Mouse (Mus musculus) kidney, adult 8-10 months (tissue): ENCODE results near the gene Islr2.

Experiments used
- DNase-seq, 2 experiments: peaks; one replicate each; pipeline ENCODE4 v3.0.0; 2022

Islr2 gene

GRCm38 (mm10) chr9:58196610-58197567 is 7.2 kb downstream of the Islr2 start:
- no peak for DNase-seq

DNA sequence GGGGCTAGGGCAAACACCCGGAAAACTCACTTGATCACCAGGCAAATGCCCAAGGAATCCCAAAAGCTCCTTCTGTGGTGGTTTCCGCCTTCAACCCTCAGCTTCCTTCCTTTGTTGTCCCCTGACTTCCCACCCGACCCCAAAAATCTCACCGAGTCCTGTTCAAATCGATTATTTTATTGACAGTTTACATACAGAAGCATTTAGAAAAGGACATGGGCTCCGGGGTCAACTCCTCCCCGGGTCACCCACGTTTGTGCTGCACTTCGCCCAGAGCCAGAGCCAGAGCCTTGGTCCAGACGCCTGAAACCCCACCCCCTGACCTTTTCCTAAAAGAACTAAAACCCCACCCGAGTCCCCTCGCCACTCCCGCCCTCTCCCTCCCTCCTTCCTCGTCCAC is 8.0 kb downstream of the Islr2 start:
- no peak for DNase-seq

GRCm38 (mm10) chr9:58195671-58196070 is 8.4 kb downstream of the Islr2 start:
- DNase-seq = no peak

DNA sequence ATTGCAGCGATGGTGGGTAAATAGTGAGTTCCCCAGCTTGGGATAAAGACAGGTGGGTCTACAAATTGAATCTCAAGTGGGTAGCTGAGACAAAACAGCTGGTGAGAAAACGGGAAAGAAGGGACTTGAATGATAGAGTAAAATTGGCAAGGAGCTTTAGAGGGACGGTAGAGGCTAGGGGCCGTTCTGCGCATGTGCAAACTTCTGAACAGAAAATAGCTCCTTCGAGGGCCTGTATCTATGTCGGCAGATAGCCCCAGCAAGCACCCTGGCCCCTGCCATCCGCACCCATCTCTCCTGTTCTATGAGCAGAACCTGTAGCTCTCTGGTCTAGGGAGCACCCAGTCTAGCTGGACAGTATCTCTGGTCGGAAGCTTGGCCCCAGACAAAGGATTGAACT is 9.9 kb downstream of the Islr2 start:
- no peak for DNase-seq

GRCm38 (mm10) chr9:58184456-58184855 is 19.7 kb downstream of the Islr2 start:
- DNase-seq = no peak

GRCm38 (mm10) chr9:58179390-58179789 is 24.7 kb downstream of the Islr2 start:
- DNase-seq = no peak

DNA sequence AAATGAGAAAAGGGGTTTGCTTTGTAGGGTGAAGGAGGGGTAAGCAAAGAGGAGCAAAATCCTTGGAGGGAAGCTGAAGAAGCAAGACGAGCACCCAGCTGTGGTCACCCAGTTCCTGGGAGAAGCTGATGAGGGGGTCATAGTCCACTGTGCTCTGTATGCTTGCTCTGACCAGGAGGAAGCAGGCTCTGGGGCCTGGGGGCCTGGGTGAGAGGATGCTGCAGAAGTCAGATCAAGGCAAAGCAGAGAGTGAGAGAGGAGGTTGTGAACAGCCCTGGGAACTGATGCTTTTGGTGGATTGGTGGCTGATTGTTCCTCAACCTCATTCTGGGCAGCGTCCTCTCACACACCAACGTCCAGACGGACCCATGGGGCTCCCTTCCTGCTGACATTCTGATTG is 27.0 kb downstream of the Islr2 start:
- DNase-seq = no peak

DNA sequence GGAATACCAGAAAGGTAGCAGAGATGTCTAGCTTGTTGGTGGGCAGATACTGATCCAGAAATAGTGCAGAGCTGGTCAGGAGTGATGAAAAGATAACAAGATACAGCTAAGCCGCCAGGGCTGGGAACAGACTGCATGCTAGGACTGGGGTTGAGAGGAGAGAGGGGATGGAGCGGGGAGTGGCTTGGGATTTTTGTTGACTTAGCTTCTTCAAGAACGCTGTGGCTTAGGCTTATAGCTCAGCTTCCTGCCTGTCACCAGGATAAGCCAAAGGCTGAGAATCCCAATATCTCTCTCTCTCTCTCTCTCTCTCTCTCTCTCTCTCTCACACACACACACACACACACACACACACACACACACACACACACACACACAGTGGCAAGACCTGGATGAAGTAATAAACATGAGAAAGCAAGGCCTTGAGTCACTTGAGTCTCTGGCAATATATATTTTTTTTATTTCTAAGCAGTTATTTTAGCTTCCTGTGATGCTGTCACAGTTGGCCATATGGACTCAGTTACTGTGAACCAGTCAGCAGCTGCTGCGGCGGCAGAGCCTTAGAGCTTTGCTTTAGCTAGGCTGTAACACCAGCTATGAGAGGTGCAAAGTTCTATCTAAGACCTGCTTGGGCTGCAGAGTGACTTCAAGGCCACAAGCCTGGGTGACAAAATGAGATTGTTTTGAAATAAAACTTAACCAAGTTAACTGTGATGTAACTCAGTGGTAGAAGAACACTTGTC is 28.2 kb downstream of the Islr2 start:
- DNase-seq = no peak

- no peak for DNase-seq
These were observed 29.3 kb downstream of the Islr2 start for GRCm38 (mm10) chr9:58174818-58175251.

DNA sequence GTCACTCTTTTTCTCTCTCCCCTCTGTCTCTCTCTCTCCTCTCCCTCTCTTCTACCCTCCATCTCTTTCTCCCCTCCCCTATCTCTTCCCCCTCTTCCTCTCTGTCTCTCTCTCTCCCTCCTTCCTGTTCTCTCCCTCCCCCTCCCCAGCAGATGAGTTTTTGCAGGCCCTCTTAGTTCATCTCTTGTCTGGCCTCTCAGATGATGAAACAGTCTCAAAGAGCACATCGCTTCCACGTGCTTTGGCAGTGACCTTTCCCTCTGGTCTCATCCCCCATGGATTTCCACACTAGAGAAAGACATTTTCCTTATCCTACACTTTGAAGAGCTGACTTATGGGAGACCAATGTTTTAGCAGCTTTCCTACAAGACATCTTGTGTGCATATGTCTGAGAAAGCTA is 31.3 kb downstream of the Islr2 start:
- no peak for DNase-seq

DNA sequence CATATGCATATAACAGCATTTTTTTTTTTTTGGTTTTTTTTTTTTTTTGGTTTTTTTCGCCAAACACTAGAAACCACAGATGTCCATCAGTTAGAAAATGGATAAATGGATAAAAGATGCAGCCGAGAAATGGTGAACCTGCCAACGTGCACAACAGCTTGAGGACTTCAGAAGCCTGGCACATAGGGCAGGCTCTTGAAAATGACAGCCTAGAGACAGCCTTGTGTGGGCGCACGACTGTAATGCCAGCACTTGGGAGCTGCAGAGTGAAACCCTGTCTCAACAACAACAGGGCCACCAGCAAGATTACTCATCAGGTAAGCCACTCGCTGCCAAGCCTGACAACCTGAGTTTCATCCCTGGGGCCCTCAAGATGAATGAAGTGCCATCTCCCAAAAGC is 34.7 kb downstream of the Islr2 start:
- DNase-seq = no peak

DNA sequence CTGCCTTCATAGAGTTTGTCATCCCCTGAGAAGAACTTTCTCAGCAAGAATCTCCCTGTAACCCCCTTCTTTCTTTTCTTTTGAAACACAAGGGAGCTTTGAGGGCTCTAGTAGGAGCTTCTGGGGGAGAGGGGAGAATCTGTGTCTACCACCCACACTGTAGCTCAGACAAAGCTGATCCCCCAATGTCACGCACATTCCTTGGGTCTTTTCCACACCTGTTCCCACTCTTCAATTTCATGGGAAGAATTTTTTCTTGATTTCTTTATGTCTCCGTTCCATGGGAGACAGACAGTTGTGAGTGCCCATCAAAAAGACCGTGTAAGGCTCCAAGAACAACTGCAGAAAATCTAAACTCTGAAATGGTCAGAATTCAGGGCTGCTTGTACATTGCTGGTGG is 35.2 kb downstream of the Islr2 start:
- DNase-seq = no peak

DNA sequence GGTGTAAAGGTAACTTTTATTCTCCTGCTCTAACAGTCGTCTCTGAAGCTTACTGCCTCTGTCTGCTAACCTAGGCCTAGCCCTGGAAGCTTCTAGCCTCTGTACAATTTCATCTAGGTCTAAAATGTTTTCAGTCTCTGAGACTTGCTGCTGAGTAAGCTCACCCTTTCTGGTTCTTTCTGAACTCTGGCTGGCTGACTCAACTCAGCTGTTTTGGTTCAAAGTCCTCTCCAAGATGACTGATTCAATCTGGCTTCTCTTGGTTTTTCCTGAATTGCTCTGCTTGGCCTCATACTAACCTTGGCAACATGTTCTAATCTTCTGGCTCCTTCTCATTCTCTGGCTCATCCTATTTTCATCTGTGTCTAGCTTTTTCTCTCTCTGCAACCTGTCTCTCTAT is 38.3 kb downstream of the Islr2 start:
- no peak for DNase-seq

DNA sequence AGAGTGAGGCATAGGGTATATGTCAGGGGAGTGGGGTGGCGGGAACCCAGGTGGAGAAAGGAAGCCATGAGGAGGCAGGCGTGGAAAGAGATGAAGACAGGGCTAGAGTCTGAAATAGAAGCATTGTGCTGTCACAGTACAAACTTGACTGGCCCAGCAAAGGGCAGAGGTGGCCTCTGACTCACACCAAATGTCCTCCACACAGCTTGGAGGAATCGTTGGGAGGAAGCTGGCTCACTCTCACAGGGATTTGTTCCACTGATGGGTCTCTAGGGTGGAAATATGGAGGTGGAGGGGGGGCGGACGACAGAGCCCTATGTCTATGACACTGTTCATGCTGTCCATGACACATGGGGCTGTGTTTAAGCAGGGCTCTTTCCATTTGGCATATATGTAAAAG is 41.0 kb downstream of the Islr2 start:
- no peak for DNase-seq

GRCm38 (mm10) chr9:58162173-58162572 is 41.9 kb downstream of the Islr2 start:
- no peak for DNase-seq

- no peak for DNase-seq
These were observed 43.8 kb downstream of the Islr2 start for GRCm38 (mm10) chr9:58160315-58160714.

DNA sequence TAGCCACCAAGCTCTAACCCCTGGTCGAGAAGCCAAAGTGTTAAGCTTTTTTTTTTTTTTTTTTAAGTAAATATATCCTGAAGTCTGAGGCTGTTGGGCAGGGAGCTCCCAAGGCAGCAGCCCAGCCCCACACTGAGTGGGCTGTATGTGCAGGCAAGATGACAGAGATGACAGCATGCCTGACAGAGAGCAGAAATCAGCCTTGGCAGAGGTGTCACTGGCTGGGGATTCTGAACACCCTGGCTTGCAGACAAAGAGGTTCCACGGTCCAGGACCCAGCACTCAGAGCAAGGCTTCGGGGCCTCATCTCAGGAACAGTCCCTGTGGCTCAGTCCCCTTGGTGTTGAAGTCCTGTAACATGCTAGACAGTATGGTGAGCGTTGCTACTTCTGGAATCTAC is 44.3 kb downstream of the Islr2 start:
- DNase-seq = no peak

- no peak for DNase-seq
These were observed 45.4 kb downstream of the Islr2 start for GRCm38 (mm10) chr9:58158541-58159311.

GRCm38 (mm10) chr9:58157838-58158237 is 46.3 kb downstream of the Islr2 start:
- no peak for DNase-seq

- no peak for DNase-seq
These were observed 47.1 kb downstream of the Islr2 start for GRCm38 (mm10) chr9:58156819-58157560.

DNA sequence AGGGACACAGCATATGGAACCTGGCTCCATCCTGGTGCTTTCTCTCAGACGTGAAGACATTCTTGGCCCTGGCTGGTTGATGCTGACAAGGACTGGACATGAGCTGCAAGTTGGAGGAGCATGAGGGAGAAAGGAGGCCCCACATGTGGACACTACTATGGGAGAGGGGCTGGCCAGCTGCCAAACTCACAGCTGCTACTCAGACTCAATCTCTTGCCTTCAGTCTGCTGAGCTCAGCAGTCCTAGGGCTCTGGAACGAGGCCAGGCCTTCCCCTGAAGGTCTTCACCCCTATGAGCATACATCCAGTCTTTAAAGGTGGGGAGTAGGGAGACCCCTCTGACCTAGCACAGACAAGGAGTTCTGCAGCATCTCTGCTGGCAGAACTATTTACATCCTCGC is 48.8 kb downstream of the Islr2 start:
- peak in 1 of 2 experiments; percentile 41 for DNase-seq

- DNase-seq = no peak
These were observed 51.0 kb downstream of the Islr2 start for GRCm38 (mm10) chr9:58153095-58153494.
